Mouse (Mus musculus) cerebellum, postnatal 36 days (tissue): ENCODE results near the gene Tmbim4.
"Not testable (repeated sequence)": the region's sequence is repeated elsewhere in the genome, so short reads cannot be mapped to it uniquely, and the experiment has no call there.

ENCODE experiments used
- DNase-seq, 2 experiments: peaks; one replicate each; pipeline ENCODE4 v3.0.0; 2021 to 2022; ENCODE audit warnings: mixed read lengths in 2 of 2

Gene Tmbim4

GRCm38 (mm10) chr10:120197061-120197835, 4.1 kb upstream of the Tmbim4 start:
- no peak for DNase-seq

DNA sequence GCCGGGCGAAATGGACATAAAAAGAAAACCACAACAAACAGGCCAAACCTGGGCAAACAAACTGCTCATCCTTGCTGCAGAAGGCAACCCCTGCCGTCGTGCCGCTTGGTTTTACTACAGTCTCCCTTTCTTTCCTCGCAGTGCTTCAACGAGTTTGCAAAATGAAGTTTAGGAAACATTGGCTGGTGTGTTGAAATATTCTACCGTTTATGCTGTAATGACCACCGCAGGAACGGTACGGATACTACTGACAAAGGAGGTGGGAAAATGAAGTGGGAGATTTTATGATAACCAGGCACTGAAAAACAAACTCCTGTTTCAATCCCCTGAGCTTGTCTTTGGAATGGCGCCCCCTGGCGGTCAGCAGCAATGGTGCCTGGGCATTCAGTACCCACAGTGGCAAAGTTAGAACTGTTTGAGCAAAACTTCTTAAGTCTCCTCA, 592 bp downstream of the Tmbim4 start, which contains the start of gene Irak3:
TSS of gene Irak3 (minus strand) at position 170 of the 442 bp plus-strand sequence.
- peak; percentile 70 to 74 for DNase-seq

DNA sequence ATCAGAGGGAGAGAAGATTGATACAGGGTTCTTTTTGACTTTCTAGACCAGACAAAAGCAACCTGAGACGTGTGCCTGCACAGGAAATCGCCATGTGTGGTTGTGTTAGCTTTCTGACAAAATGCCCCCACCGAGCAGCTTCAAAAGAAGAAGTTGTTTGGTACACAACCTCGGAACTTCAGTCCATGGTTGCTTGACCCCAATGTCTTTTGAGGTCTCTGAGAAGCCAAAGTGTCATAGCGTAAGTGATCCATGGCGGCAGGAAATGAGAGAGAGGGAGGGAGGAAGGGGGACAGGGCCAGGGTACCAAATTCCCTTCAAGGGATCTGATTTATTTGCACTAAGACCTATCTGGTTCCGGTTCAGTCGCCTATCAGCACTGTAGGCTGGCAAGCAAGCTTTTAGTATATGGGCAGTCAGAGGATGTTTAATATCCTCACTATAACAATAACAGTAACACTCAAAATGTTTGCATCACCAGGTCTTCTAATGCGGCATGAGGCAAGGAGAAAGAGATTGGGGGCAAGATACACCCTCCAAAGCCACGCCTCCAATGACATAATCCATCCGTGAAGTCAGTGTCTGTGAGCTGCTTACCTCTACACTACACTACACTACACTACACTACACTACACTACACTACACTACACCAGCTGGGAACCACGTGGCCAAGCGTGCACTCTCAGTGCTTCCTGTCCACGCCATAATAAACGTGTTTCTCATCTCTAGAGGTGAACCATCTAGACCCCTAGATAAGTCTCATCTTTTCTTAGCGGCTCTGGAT, 1.3 kb downstream of the Tmbim4 start:
- DNase-seq = no peak

DNA sequence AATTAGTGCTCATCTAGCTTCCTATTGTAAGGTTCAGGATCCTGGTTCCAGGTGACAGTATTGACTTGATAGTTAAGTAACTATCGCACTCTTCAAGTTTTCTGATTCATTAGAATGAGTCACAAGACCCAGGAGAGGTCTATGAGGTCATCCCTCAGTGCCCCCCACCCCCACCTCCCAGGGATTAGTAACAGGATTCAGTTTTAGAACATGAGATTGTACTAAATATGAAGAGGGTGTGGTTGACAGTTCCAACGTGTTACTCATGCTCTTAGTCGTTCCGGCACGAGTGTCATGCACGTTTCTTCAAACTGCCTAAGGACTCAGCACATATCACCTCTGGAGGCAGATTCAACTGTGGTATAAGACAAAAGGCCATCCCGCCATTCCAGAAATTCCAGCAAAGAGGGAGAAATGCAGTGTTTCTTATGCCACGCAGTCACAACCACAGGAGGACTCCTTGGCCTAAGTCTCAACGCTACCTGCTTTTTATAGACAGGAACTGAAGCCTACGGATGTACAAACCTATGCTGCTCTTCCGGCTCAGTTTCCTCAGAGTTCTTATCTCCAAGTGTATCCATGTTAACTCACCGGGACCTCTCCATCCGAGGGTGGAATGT, 3.3 kb downstream of the Tmbim4 start:
- DNase-seq = no peak

GRCm38 (mm10) chr10:120208015-120208414, 6.6 kb downstream of the Tmbim4 start:
- DNase-seq = no peak

DNA sequence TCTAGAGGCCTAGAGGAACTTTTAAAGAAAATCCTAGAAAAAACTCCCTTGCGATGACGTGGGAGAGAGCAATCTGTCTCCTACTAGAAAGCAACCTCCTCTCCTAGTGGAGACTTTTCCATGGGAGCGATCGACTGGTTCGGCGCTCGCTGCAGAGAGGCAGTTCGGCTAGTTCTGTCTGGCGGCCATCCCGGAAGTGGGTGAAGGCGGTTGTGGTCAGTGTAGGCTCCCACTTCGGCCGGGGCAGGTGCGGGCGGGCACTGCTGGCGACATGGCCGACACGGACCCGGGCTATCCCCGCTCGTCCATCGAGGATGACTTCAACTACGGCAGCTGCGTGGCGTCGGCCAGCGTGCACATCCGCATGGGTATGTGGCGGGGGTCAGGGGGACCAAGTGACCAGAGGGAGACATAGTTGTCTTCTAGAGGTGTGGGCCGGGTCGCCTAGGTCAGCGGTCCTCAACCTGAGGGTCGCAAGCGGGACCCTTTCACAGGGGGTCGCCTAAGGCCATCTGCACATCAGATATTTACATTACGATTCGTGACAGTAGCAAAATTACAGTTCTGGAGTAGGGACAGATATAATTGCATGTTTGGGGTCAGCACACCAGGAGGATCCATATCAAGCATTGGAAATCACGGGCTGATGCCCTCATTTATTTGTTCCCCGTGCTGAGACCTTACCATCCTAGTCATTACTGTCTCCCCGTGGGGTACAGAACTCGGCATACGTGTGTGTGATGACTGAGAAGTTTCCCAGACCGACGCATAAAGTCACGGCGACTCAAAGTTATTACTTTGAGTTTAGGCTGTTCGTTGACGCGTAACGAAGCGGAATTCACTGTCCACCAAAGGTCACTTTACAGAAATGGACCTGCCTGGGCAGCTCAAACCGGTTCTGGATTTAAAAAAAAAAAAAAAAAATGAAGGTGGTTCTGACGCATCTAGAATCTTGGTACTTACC, 7.5 kb downstream of the Tmbim4 start:
- DNase-seq = peak; percentile 88 to 89

- DNase-seq = no peak
Measured at GRCm38 (mm10) chr10:120209539-120209925, 8.1 kb downstream of the Tmbim4 start.

GRCm38 (mm10) chr10:120210096-120210495, 8.7 kb downstream of the Tmbim4 start:
- DNase-seq = no peak

GRCm38 (mm10) chr10:120217099-120217498, 15.7 kb downstream of the Tmbim4 start:
- not testable (repeated sequence) for DNase-seq

GRCm38 (mm10) chr10:120218996-120219395, 17.6 kb downstream of the Tmbim4 start:
- no peak for DNase-seq

DNA sequence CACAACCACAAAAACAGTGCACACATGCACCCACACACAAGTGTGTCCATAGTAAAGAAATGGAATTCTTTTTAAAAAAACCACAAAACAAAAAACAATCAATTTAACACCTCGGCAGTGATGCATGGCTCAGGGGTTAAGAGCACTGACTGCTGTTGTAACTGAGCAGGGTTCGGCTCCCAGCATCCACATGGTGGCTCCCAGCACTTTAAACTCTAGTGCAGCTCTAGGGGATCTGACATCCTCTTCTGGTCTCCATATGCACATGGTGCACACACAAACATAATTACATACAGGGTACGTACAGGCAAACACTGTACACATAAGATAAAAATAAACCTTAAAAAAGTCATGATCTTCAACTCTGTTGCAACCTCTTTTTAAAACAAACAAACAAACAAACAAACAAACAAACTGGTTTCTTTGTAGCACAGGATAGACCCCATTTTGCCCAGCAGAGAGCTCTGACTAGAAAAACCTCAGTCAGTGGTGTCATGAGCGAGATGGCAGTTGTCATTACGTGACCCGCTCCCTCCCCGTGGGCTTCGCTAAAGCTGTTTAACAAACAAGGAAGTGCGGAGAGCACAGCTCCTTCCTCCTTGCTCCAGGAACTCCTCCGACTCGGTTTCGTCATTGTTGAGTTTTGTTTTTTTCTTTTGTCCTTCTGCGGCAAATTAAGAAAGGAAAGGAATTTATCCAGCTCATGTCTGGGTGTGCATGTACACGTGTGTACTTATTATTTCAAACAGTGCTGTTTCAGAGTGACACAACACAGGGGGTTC, 18.4 kb downstream of the Tmbim4 start:
- no peak for DNase-seq

- DNase-seq = no peak
Measured at GRCm38 (mm10) chr10:120220776-120221175, 19.4 kb downstream of the Tmbim4 start.

- DNase-seq = peak; percentile 79 to 83
Measured at GRCm38 (mm10) chr10:120226871-120227661, 25.7 kb downstream of the Tmbim4 start, which contains the start of gene Llph. Gene Llph, plus strand, starts transcription at chr10:120227070.

- DNase-seq = peak; percentile 35 to 49
Measured at GRCm38 (mm10) chr10:120231718-120232117, 30.3 kb downstream of the Tmbim4 start.

- DNase-seq = peak; percentile 36 to 43
Measured at GRCm38 (mm10) chr10:120233655-120234367, 32.4 kb downstream of the Tmbim4 start.

DNA sequence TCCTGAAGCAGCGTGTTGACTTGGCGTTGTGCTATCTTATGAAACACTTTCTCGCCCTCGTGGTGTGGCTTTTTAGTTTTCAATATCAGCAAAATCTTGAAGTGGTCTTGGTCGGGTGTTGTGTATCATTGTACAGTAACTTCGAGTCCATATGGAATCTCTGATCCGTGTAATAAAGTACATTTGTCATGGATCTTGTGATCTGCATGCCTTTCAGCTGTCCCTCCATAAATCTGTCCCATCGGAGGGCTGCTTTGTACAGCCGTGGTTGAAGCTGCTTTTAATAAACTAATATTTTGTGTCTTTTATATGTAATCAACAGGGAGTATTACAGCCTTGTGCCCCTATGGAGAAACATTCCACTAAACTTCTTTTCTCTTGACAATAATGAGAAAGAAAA, 35.5 kb downstream of the Tmbim4 start:
- DNase-seq = no peak

DNA sequence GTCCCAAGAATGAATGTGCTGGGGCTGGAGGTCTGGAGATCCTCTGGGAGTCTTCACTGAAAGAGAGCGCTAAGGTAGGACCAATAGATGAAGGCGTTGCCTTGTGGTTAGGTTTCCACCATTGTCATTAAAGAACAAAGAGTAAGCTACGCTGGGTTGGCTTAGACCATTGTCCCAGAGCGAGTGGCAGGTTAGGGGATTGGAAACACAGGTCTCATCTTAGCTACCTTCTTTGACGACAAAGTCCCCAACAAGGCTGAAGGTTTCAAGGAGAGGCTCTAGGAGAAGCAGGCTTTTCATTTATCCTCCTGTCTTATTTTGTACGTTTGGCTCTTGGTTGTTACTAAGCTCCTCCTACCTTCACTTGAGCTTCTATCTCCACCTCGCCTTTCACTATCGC, 36.9 kb downstream of the Tmbim4 start:
- DNase-seq = no peak

GRCm38 (mm10) chr10:120239476-120239875, 38.1 kb downstream of the Tmbim4 start:
- DNase-seq = no peak

GRCm38 (mm10) chr10:120242421-120242820, 41.0 kb downstream of the Tmbim4 start:
- no peak for DNase-seq

DNA sequence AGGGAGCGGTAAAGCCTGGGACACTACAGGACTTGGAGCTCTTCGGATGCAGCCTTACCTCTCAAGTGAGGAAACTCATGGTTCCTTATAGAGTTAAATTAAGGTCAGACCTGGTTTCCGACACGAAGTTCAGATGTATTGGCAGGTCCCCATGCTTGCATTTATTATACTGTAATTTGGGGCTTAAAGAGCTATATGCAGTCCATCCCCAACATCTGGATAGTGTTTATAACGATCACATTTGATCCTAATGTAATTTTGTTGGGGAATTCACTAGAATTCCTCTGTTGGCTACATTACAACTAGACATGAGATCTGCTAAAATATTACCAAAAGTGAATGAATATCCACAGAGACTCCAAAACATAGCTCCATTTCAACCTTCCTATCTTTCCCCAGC, 44.3 kb downstream of the Tmbim4 start:
- DNase-seq = no peak
